In genomic region chr7:16570737-16571136, GRCm38 (mm10) we compare ENCODE assay signal across 26 mouse cellular contexts. TPM values are rescaled to one million over a fixed set of nuclear protein-coding genes. Genes with fewer than 3 reads are reported as not detected.
DNase-seq lines count a peak whose midpoint lies in the region; TF ChIP-seq lines count a peak whose summit lies in the region.
"Had no signal": no experiment of that assay in that cellular context is flagged by ENCODE, and none has a peak within 500 bp of the region (broad histone marks: within the 10 kb centered on the region; RNA-seq: fewer than 3 reads in every experiment).

No protein-coding gene starts in this region.

- H3ac ChIP-seq in myocyte (ENCODE audit: control insufficient read depth, insufficient read length), result no peak overlapping the region

- no peaks in the 10 kb centered on the region for H3K4me1 ChIP-seq in MEL (ENCODE audit: control insufficient read depth in 1 of 2, insufficient read depth in 2 of 2, low read length in 2 of 2)

- peak overlapping the region; percentile 16; the same call in 1 of the 2 replicates for H3K27ac ChIP-seq in layer of hippocampus, adult 2 months
- no peak overlapping the region for H3K27ac ChIP-seq in MEL (ENCODE audit: control insufficient read depth, low read depth, low read length)
- H3K27ac ChIP-seq: embryonic facial prominence, embryonic 10.5 days; hindbrain, embryonic 12.5 days; kidney, embryonic 15.5 days; left cerebral cortex, adult 2 months; limb, embryonic 10.5 days; macrophage had no signal

- no peak overlapping the region for H3K4me3 ChIP-seq in layer of hippocampus, adult 2 months
- H3K4me3 ChIP-seq in MEL (ENCODE audit: control insufficient read depth in 1 of 2, insufficient read depth in 1 of 2, low read depth in 2 of 2, low read length in 2 of 2) (no peak overlapping the region), myocyte (no peak overlapping the region)
- H3K4me3 ChIP-seq: embryonic facial prominence, embryonic 10.5 days; hindbrain, embryonic 12.5 days; kidney, embryonic 15.5 days; left cerebral cortex, adult 2 months; limb, embryonic 10.5 days had no signal

- intact Hi-C loops in left cerebral cortex, postnatal 14 days (cut with DNase I), result no loop called here

- H3K79me2 ChIP-seq in MEL (ENCODE audit: control insufficient read depth, insufficient read depth, low read length, poor library complexity), result no peaks in the 10 kb centered on the region; the same call in 1 of the 2 replicates
- H3K79me2 ChIP-seq in myocyte (ENCODE audit: control insufficient read depth, insufficient read depth), result peaks cover 95% of the 10 kb centered on the region

- no peak for TF ChIP-seq CTCF in layer of hippocampus, adult 2 months (conservative IDR thresholded peaks at IDR 0.05)
- no peak for TF ChIP-seq CTCF in MEL (IDR thresholded peaks at IDR 0.05 in 2 of 3, conservative IDR thresholded peaks at IDR 0.05 in 1 of 3; ENCODE audit: control insufficient read depth in 1 of 3, insufficient read depth in 1 of 3, low read depth in 2 of 3, low read length in 3 of 3, poor library complexity in 1 of 3, severe bottlenecking in 1 of 3)

- H3K9ac ChIP-seq in MEL (ENCODE audit: control insufficient read depth, low read depth, low read length, poor library complexity, severe bottlenecking), result no peak overlapping the region
- H3K9ac ChIP-seq: forebrain, postnatal 0 days; hindbrain, embryonic 12.5 days; kidney, embryonic 15.5 days had no signal

- no peaks in the 10 kb centered on the region for H3K9me3 ChIP-seq in MEL (replicated peaks; ENCODE audit: insufficient read depth, low read length)
- H3K9me3 ChIP-seq: embryonic facial prominence, embryonic 10.5 days; G1E; hindbrain, embryonic 12.5 days; kidney, embryonic 15.5 days; limb, embryonic 10.5 days had no signal

- no peak for TF ChIP-seq RAD21 in MEL (IDR thresholded peaks at IDR 0.05; ENCODE audit: low read depth, low read length)

- TF ChIP-seq POLR2A in MEL (IDR thresholded peaks at IDR 0.05; ENCODE audit: control insufficient read depth in 1 of 2, insufficient read depth in 1 of 2, low read depth in 1 of 2, low read length in 2 of 2, poor library complexity in 1 of 2), result no peak
- no peak for TF ChIP-seq POLR2A in myocyte (IDR thresholded peaks at IDR 0.05; ENCODE audit: insufficient read length, low read depth)

- no peak for DNase-seq in layer of hippocampus, adult 2 months (ENCODE audit: low spot score in 2 of 2)
- DNase-seq in layer of hippocampus, postnatal 25 days (ENCODE audit: extremely low spot score in 1 of 2, low spot score in 1 of 2), result no peak
- DNase-seq in 416B (ENCODE audit: low read depth), result peak; percentile 75
- DNase-seq in MEL (ENCODE audit: low read depth, low spot score), result peak; percentile 10
- no peak for DNase-seq in left cerebral cortex, postnatal 14 days (ENCODE audit: low spot score in 2 of 2)
- DNase-seq in retina, postnatal 1 day, result no peak
- DNase-seq: adrenal gland, postnatal 25 days; cerebellum, adult 9-10 months; forebrain, postnatal 0 days; gastrocnemius, postnatal 36 days; heart, postnatal 14 days; kidney, postnatal 4 days; layer of hippocampus, adult 9-11 months; liver; right cerebral cortex, postnatal 25 days; spleen, adult 18-20 months; thymus, postnatal 25 days had no signal

- TF ChIP-seq EP300 in MEL (IDR thresholded peaks at IDR 0.05; ENCODE audit: low read depth in 1 of 2, low read length in 2 of 2), result no peak

- peak overlapping the region; percentile 4 for H3K4me2 ChIP-seq in myocyte (ENCODE audit: low read depth)
- H3K4me2 ChIP-seq: hindbrain, embryonic 12.5 days; kidney, embryonic 15.5 days; midbrain, embryonic 11.5 days had no signal

- H3K36me3 ChIP-seq in MEL (ENCODE audit: control insufficient read depth in 1 of 2, insufficient read depth in 2 of 2, low read length in 2 of 2) (no peaks in the 10 kb centered on the region; a peak in 2 of 4 replicates), myocyte (ENCODE audit: control insufficient read depth, insufficient read depth) (no peaks in the 10 kb centered on the region)
- H3K36me3 ChIP-seq: hindbrain, embryonic 12.5 days; kidney, embryonic 15.5 days had no signal

- H3K27me3 ChIP-seq in MEL (ENCODE audit: control insufficient read depth in 1 of 2, insufficient read depth in 2 of 2, low read length in 2 of 2), result no peaks in the 10 kb centered on the region
- no peaks in the 10 kb centered on the region for H3K27me3 ChIP-seq in myocyte (ENCODE audit: control insufficient read depth, insufficient read depth, insufficient read length)
- H3K27me3 ChIP-seq: hindbrain, embryonic 12.5 days; kidney, embryonic 15.5 days had no signal

TF ChIP-seq in MEL, 35 proteins besides CTCF, POLR2A, EP300 and RAD21:
- no peak for TF ChIP-seq TCF12 (IDR thresholded peaks at IDR 0.05; ENCODE audit: low read depth, low read length)
- no peak for TF ChIP-seq SMC3 (IDR thresholded peaks at IDR 0.05; ENCODE audit: low read depth, low read length)
- no peak for TF ChIP-seq HCFC1 (IDR thresholded peaks at IDR 0.05; ENCODE audit: low read depth, low read length)
- no peak for TF ChIP-seq MAX (IDR thresholded peaks at IDR 0.05; ENCODE audit: low read length)
- TF ChIP-seq NELFE (IDR thresholded peaks at IDR 0.05; ENCODE audit: low read depth, low read length), result no peak
- no peak for TF ChIP-seq USF2 (IDR thresholded peaks at IDR 0.05; ENCODE audit: borderline replicate concordance in 1 of 2, insufficient read depth in 1 of 2, low read depth in 1 of 2, low read length in 2 of 2)
- no peak for TF ChIP-seq MYC (IDR thresholded peaks at IDR 0.05; ENCODE audit: low read depth, low read length)
- TF ChIP-seq RCOR1 (IDR thresholded peaks at IDR 0.05; ENCODE audit: low read depth, low read length), result no peak
- no peak for TF ChIP-seq UBTF (IDR thresholded peaks at IDR 0.05; ENCODE audit: borderline replicate concordance, insufficient read depth, low read depth, low read length)
- TF ChIP-seq MXI1 (IDR thresholded peaks at IDR 0.05; ENCODE audit: low read depth, low read length), result no peak
- no peak for TF ChIP-seq CHD1 (IDR thresholded peaks at IDR 0.05; ENCODE audit: low read depth, low read length)
- TF ChIP-seq TAL1 (IDR thresholded peaks at IDR 0.05; ENCODE audit: low read length), result no peak
- TF ChIP-seq ETS1 (IDR thresholded peaks at IDR 0.05; ENCODE audit: low read depth, low read length), result no peak
- no peak for TF ChIP-seq POLR2AphosphoS5 (IDR thresholded peaks at IDR 0.05; ENCODE audit: borderline replicate concordance, low read depth, low read length)
- TF ChIP-seq E2F4 (IDR thresholded peaks at IDR 0.05; ENCODE audit: borderline replicate concordance, low read depth, low read length), result no peak

TF ChIP-seq in myocyte, 11 proteins besides CTCF, POLR2A, EP300 and RAD21:
- TF ChIP-seq E2F4 (IDR thresholded peaks at IDR 0.05; ENCODE audit: insufficient read depth) (no peak), TCF3 (IDR thresholded peaks at IDR 0.05; ENCODE audit: insufficient read length, low read depth) (no peak), CEBPB (IDR thresholded peaks at IDR 0.05; ENCODE audit: insufficient read depth, poor library complexity, severe bottlenecking) (no peak), TCF12 (IDR thresholded peaks at IDR 0.05; ENCODE audit: insufficient read depth, poor library complexity, severe bottlenecking) (no peak), USF1 (IDR thresholded peaks at IDR 0.05; ENCODE audit: low read depth) (no peak), SRF (IDR thresholded peaks at IDR 0.05; ENCODE audit: control insufficient read depth, insufficient read length, low read depth) (no peak), MYOG (IDR thresholded peaks at IDR 0.05; ENCODE audit: control insufficient read depth in 1 of 3, insufficient read depth in 1 of 3, insufficient read length in 2 of 3, low read depth in 2 of 3) (no peak), POLR2AphosphoS2 (IDR thresholded peaks at IDR 0.05; ENCODE audit: insufficient read length, low read depth) (no peak), REST (IDR thresholded peaks at IDR 0.05; ENCODE audit: insufficient read depth, insufficient read length) (no peak), MAX (IDR thresholded peaks at IDR 0.05; ENCODE audit: low read depth) (no peak), MYOD1 (IDR thresholded peaks at IDR 0.05; ENCODE audit: control insufficient read depth in 1 of 3, insufficient read length in 2 of 3, low read depth in 2 of 3) (no peak)

RNA-seq across cellular contexts. Expression of gene Arhgap35, which starts 44.1 kb away (rescaled TPM):
- total RNA-seq in layer of hippocampus, adult 2 months (2021), result 100 to 1,000 TPM; 124 to 128 TPM
- 100 to 1,000 TPM; 125 to 127 TPM for total RNA-seq in layer of hippocampus, postnatal 25 days (2021)
- 6.7 and 7.4 TPM in 2 replicates for total RNA-seq in MEL (2012; rRNA removed)
- 10 to 100 TPM in 1 of 2 experiments, not detected in 1; 13.4 TPM for polyA plus RNA-seq in MEL (2012; ENCODE audit: insufficient read depth in 1 of 2, insufficient read length in 2 of 2, low read depth in 1 of 2, low replicate concordance in 2 of 2, missing spikeins in 1 of 2)
- 21.7 TPM for polyA plus RNA-seq in myocyte (2012; fragmentation: generic; extraction: Trizol)
- 100 to 1,000 TPM; 138 to 148 TPM for total RNA-seq in left cerebral cortex, postnatal 14 days (2021)

Comparison
In these comparisons a context has a peak if more than half of its experiments do, and no peak if none do; other contexts are left out.
1. DNase-seq: peak in 416B (single experiment) and MEL (single experiment); none in layer of hippocampus, adult 2 months (0 of 2), layer of hippocampus, postnatal 25 days (0 of 2), left cerebral cortex, postnatal 14 days (0 of 2) and retina, postnatal 1 day (single experiment).
2. RNA of gene Arhgap35, which starts 44.1 kb away (total RNA-seq): 138 to 148 TPM in left cerebral cortex, postnatal 14 days, 124 to 128 TPM in layer of hippocampus, adult 2 months and 125 to 127 TPM in layer of hippocampus, postnatal 25 days; 6.7 to 7.4 TPM in MEL; every median in the first group is over 10 times any median in the second.